Mouse (Mus musculus): ENCODE measurements around the gene Magi1. TPM values are rescaled to one million over a fixed set of nuclear protein-coding genes. Genes with fewer than 3 reads are reported as not detected.

The Magi1 gene
- polyA plus RNA-seq, 1 experiment from 2014 or later, result 12.0 TPM

- Histone ChIP-seq H3K4me1 (ENCODE audit: control insufficient read depth, insufficient read depth, low read length) (no peaks in the 10 kb centered on the region), H3K27ac (replicated peaks; ENCODE audit: low read depth, low read length) (no peak overlapping the region), H3K4me2 (ENCODE audit: low read depth, low read length) (no peak overlapping the region), H3K9me3 (replicated peaks; ENCODE audit: control insufficient read depth, low read length) (no peaks in the 10 kb centered on the region), H3K27me3 (ENCODE audit: control insufficient read depth, insufficient read depth, low read length) (no peaks in the 10 kb centered on the region), H3K36me3 (replicated peaks; ENCODE audit: control insufficient read depth, insufficient read depth, low read depth, low read length) (no peaks in the 10 kb centered on the region), H3K4me3 (ENCODE audit: low read depth, low read length) (no peak overlapping the region), H3K9ac (replicated peaks; ENCODE audit: low read length) (no peak overlapping the region)
- ATAC-seq (replicated peaks; ENCODE audit: insufficient number of reproducible peaks, low FRiP score, low TSS enrichment, low read depth) (no peak), DNase-seq (ENCODE audit: low spot score) (no peak)
- WGBS, result 81% methylated on average over 4 of the region's 4 CpGs
Measured at GRCm38 (mm10) chr6:94218076-94218475, 65.6 kb downstream of the Magi1 start.

- no peak overlapping the region for H3K4me3 ChIP-seq (ENCODE audit: low read depth, low read length)
- DNase-seq (ENCODE audit: low spot score) (no peak), ATAC-seq (replicated peaks; ENCODE audit: insufficient number of reproducible peaks, low FRiP score, low TSS enrichment, low read depth) (no peak)
- no peaks in the 10 kb centered on the region for H3K36me3 ChIP-seq (replicated peaks; ENCODE audit: control insufficient read depth, insufficient read depth, low read depth, low read length)
- 92% methylated on average over 4 of the region's 4 CpGs for WGBS
- no peak overlapping the region for H3K9ac ChIP-seq (replicated peaks; ENCODE audit: low read length)
- no peaks in the 10 kb centered on the region; the same call in 1 of the 2 replicates for H3K4me1 ChIP-seq (ENCODE audit: control insufficient read depth, insufficient read depth, low read length)
- H3K27me3 ChIP-seq (ENCODE audit: control insufficient read depth, insufficient read depth, low read length), result no peaks in the 10 kb centered on the region
- H3K27ac ChIP-seq (replicated peaks; ENCODE audit: low read depth, low read length), result no peak overlapping the region
- no peak overlapping the region for H3K4me2 ChIP-seq (ENCODE audit: low read depth, low read length)
- no peaks in the 10 kb centered on the region for H3K9me3 ChIP-seq (replicated peaks; ENCODE audit: control insufficient read depth, low read length)
Measured at GRCm38 (mm10) chr6:94215834-94216233, 67.9 kb downstream of the Magi1 start.

GRCm38 (mm10) chr6:94214895-94215538 is 68.7 kb downstream of the Magi1 start:
- Histone ChIP-seq H3K4me2 (ENCODE audit: low read depth, low read length) (no peak overlapping the region), H3K4me3 (ENCODE audit: low read depth, low read length) (no peak overlapping the region), H3K9ac (replicated peaks; ENCODE audit: low read length) (no peak overlapping the region), H3K36me3 (replicated peaks; ENCODE audit: control insufficient read depth, insufficient read depth, low read depth, low read length) (no peaks in the 10 kb centered on the region), H3K9me3 (replicated peaks; ENCODE audit: control insufficient read depth, low read length) (no peaks in the 10 kb centered on the region), H3K27me3 (ENCODE audit: control insufficient read depth, insufficient read depth, low read length) (no peaks in the 10 kb centered on the region), H3K27ac (replicated peaks; ENCODE audit: low read depth, low read length) (no peak overlapping the region), H3K4me1 (ENCODE audit: control insufficient read depth, insufficient read depth, low read length) (no peaks in the 10 kb centered on the region; the same call in 1 of the 2 replicates)
- no peak for DNase-seq (ENCODE audit: low spot score)
- WGBS, result 88% methylated on average over 7 of the region's 7 CpGs
- no peak for ATAC-seq (replicated peaks; ENCODE audit: insufficient number of reproducible peaks, low FRiP score, low TSS enrichment, low read depth)

GRCm38 (mm10) chr6:94205926-94206325 is 77.8 kb downstream of the Magi1 start:
- Histone ChIP-seq H3K9me3 (replicated peaks; ENCODE audit: control insufficient read depth, low read length) (no peaks in the 10 kb centered on the region), H3K27ac (replicated peaks; ENCODE audit: low read depth, low read length) (no peak overlapping the region), H3K27me3 (ENCODE audit: control insufficient read depth, insufficient read depth, low read length) (no peaks in the 10 kb centered on the region), H3K4me2 (ENCODE audit: low read depth, low read length) (no peak overlapping the region), H3K4me1 (ENCODE audit: control insufficient read depth, insufficient read depth, low read length) (no peaks in the 10 kb centered on the region), H3K36me3 (replicated peaks; ENCODE audit: control insufficient read depth, insufficient read depth, low read depth, low read length) (no peaks in the 10 kb centered on the region), H3K9ac (replicated peaks; ENCODE audit: low read length) (no peak overlapping the region), H3K4me3 (ENCODE audit: low read depth, low read length) (no peak overlapping the region)
- no peak for ATAC-seq (replicated peaks; ENCODE audit: insufficient number of reproducible peaks, low FRiP score, low TSS enrichment, low read depth)
- WGBS, result 28% methylated on average over 5 of the region's 5 CpGs
- DNase-seq (ENCODE audit: low spot score), result no peak

GRCm38 (mm10) chr6:94203642-94204145 is 80.0 kb downstream of the Magi1 start:
- DNase-seq (ENCODE audit: low spot score) (no peak), ATAC-seq (replicated peaks; ENCODE audit: insufficient number of reproducible peaks, low FRiP score, low TSS enrichment, low read depth) (no peak)
- Histone ChIP-seq H3K27me3 (ENCODE audit: control insufficient read depth, insufficient read depth, low read length) (no peaks in the 10 kb centered on the region), H3K9ac (replicated peaks; ENCODE audit: low read length) (no peak overlapping the region), H3K4me2 (ENCODE audit: low read depth, low read length) (no peak overlapping the region), H3K9me3 (replicated peaks; ENCODE audit: control insufficient read depth, low read length) (no peaks in the 10 kb centered on the region), H3K36me3 (replicated peaks; ENCODE audit: control insufficient read depth, insufficient read depth, low read depth, low read length) (no peaks in the 10 kb centered on the region), H3K4me3 (ENCODE audit: low read depth, low read length) (no peak overlapping the region), H3K4me1 (ENCODE audit: control insufficient read depth, insufficient read depth, low read length) (no peaks in the 10 kb centered on the region), H3K27ac (replicated peaks; ENCODE audit: low read depth, low read length) (no peak overlapping the region)
- 52% methylated on average over 5 of the region's 5 CpGs for WGBS

GRCm38 (mm10) chr6:94201940-94202339 is 81.8 kb downstream of the Magi1 start:
- Histone ChIP-seq H3K4me3 (ENCODE audit: low read depth, low read length) (no peak overlapping the region), H3K27me3 (ENCODE audit: control insufficient read depth, insufficient read depth, low read length) (no peaks in the 10 kb centered on the region), H3K4me2 (ENCODE audit: low read depth, low read length) (no peak overlapping the region), H3K27ac (replicated peaks; ENCODE audit: low read depth, low read length) (no peak overlapping the region), H3K9ac (replicated peaks; ENCODE audit: low read length) (no peak overlapping the region), H3K9me3 (replicated peaks; ENCODE audit: control insufficient read depth, low read length) (no peaks in the 10 kb centered on the region), H3K36me3 (replicated peaks; ENCODE audit: control insufficient read depth, insufficient read depth, low read depth, low read length) (no peaks in the 10 kb centered on the region), H3K4me1 (ENCODE audit: control insufficient read depth, insufficient read depth, low read length) (no peaks in the 10 kb centered on the region)
- WGBS, result 87% methylated on average over 2 of the region's 2 CpGs
- no peak for DNase-seq (ENCODE audit: low spot score)
- no peak for ATAC-seq (replicated peaks; ENCODE audit: insufficient number of reproducible peaks, low FRiP score, low TSS enrichment, low read depth)

- Histone ChIP-seq H3K36me3 (replicated peaks; ENCODE audit: control insufficient read depth, insufficient read depth, low read depth, low read length) (no peaks in the 10 kb centered on the region), H3K9me3 (replicated peaks; ENCODE audit: control insufficient read depth, low read length) (no peaks in the 10 kb centered on the region), H3K9ac (replicated peaks; ENCODE audit: low read length) (no peak overlapping the region), H3K4me2 (ENCODE audit: low read depth, low read length) (no peak overlapping the region), H3K27me3 (ENCODE audit: control insufficient read depth, insufficient read depth, low read length) (no peaks in the 10 kb centered on the region), H3K27ac (replicated peaks; ENCODE audit: low read depth, low read length) (no peak overlapping the region), H3K4me1 (ENCODE audit: control insufficient read depth, insufficient read depth, low read length) (no peaks in the 10 kb centered on the region), H3K4me3 (ENCODE audit: low read depth, low read length) (no peak overlapping the region)
- ATAC-seq (replicated peaks; ENCODE audit: insufficient number of reproducible peaks, low FRiP score, low TSS enrichment, low read depth), result no peak
- DNase-seq (ENCODE audit: low spot score), result no peak
- WGBS, result 35% methylated on average over 3 of the region's 3 CpGs
Measured at GRCm38 (mm10) chr6:94200910-94201309, 82.8 kb downstream of the Magi1 start.

GRCm38 (mm10) chr6:94199696-94200095 is 84.0 kb downstream of the Magi1 start:
- Histone ChIP-seq H3K27ac (replicated peaks; ENCODE audit: low read depth, low read length) (no peak overlapping the region), H3K4me1 (ENCODE audit: control insufficient read depth, insufficient read depth, low read length) (no peaks in the 10 kb centered on the region), H3K36me3 (replicated peaks; ENCODE audit: control insufficient read depth, insufficient read depth, low read depth, low read length) (no peaks in the 10 kb centered on the region), H3K27me3 (ENCODE audit: control insufficient read depth, insufficient read depth, low read length) (no peaks in the 10 kb centered on the region), H3K9me3 (replicated peaks; ENCODE audit: control insufficient read depth, low read length) (no peaks in the 10 kb centered on the region), H3K9ac (replicated peaks; ENCODE audit: low read length) (no peak overlapping the region), H3K4me2 (ENCODE audit: low read depth, low read length) (no peak overlapping the region), H3K4me3 (ENCODE audit: low read depth, low read length) (no peak overlapping the region)
- ATAC-seq (replicated peaks; ENCODE audit: insufficient number of reproducible peaks, low FRiP score, low TSS enrichment, low read depth) (no peak), DNase-seq (ENCODE audit: low spot score) (no peak)
- WGBS, result 77% methylated on average over 2 of the region's 2 CpGs
